Mouse (Mus musculus) lung, embryonic 14.5 days (tissue): ENCODE measurements around the gene Ces2f. TPM values are rescaled to one million over a fixed set of nuclear protein-coding genes. Genes with fewer than 3 reads are reported as not detected.
"Not testable (repeated sequence)": the region's sequence is repeated elsewhere in the genome, so short reads cannot be mapped to it uniquely, and the experiment has no call there.

Experiments used
- ATAC-seq: fragments of 200-750 bp; cut with Nextera tagmentation; 2 replicates; pipeline ENCODE4 v1.8.0; 2017; ENCODE audit warnings: mild to moderate bottlenecking, moderate TSS enrichment, moderate library complexity; ENCODE audit not compliant: insufficient read depth
- DNase-seq: peaks from one replicate; pipeline ENCODE4 v3.0.0-alpha.2; 2015
- H3K27ac ChIP-seq: fragments of 300-500 bp; sonication (generic); 2 replicates; pipeline ENCODE4 v1.5.1; 2014; ENCODE audit warnings: low read depth, mild to moderate bottlenecking, moderate library complexity
- H3K27me3 ChIP-seq: fragments of 300-500 bp; sonication (generic); 2 replicates; pipeline ENCODE4 v1.6.1; 2014; ENCODE audit warnings: low read length, control low read depth; ENCODE audit not compliant: insufficient read depth
- H3K36me3 ChIP-seq: fragments of 300-500 bp; sonication (generic); 2 replicates; pipeline ENCODE4 v1.6.1; 2014; ENCODE audit warnings: control low read depth; ENCODE audit not compliant: insufficient read depth
- H3K4me1 ChIP-seq: fragments of 300-500 bp; sonication (generic); 2 replicates; pipeline ENCODE4 v1.6.1; 2014; ENCODE audit warnings: antibody characterized with exemption, control low read depth; ENCODE audit not compliant: insufficient read depth
- H3K4me2 ChIP-seq: fragments of 300-500 bp; sonication (generic); 2 replicates; pipeline ENCODE4 v1.6.1; 2014; ENCODE audit warnings: mild to moderate bottlenecking
- H3K4me3 ChIP-seq: fragments of 300-500 bp; sonication (generic); 2 replicates; pipeline ENCODE4 v1.5.1; 2014; ENCODE audit warnings: low read depth, low read length
- H3K9ac ChIP-seq: fragments of 300-500 bp; sonication (generic); 2 replicates; pipeline ENCODE4 v1.6.1; 2014
- H3K9me3 ChIP-seq: fragments of 300-500 bp; sonication (generic); 2 replicates; pipeline ENCODE4 v1.6.1; 2016; ENCODE audit warnings: low read depth, low read length, control low read depth
- CTCF ChIP-seq: IDR thresholded peaks from 2 replicates; pipeline ENCODE4 v1.5.1; 2016; ENCODE audit warnings: antibody characterized with exemption, low read depth
- WGBS: fragments of 180-500 bp; shearing (Covaris S2); extraction: QIAGEN DNeasy Blood & Tissue Kit; methylation state at CpG from one replicate; pipeline ENCODE4 v1.1.7; 2014; 5-methylcytosine and 5-hydroxymethylcytosine counted together
- polyA plus RNA-seq: library from polyadenylated mRNA; unstranded; fragments of >200 nt; fragmentation: Nextera tagmentation; extraction: Ambion mirVana; gene quantifications from 2 replicates; pipeline ENCODE4 v1.2.1, GENCODE M21; 2014

Ces2f gene
- not detected in 2 replicates for polyA plus RNA-seq

DNA sequence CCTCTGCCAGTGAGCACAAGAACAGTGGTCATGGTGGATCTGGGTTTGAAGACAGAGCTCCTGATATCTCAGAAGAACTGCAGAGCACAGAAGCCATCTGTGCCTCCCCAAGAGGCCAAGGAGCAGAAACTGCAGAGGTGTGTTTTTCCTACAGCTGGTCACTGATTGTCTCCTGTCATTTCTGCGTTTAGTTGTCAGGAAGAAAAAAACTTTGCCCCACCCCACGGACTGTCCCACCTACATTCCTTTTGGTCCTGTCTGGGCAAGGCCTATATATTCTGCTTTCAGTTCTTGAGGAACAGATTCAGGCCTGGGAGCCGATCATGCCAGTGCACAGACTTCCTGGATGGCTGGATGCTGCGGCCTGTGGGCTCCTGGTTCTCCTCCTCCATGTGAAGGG is at the start of gene Ces2f:
Ces2f (plus strand) TSS at position 301 of the 400 bp plus-strand sequence.
- no peaks in the 10 kb centered on the region for H3K27me3 ChIP-seq
- no peak within 1 kb of the TSS for H3K4me2 ChIP-seq
- WGBS: 59% methylated on average over 4 of the region's 4 CpGs
- H3K4me1 ChIP-seq: no peaks in the 10 kb centered on the region
- TF ChIP-seq CTCF: no peak
- H3K36me3 ChIP-seq: no peaks in the 10 kb centered on the region
- DNase-seq (no peak), ATAC-seq (no peak)
- no peak within 1 kb of the TSS for H3K9ac ChIP-seq
- H3K4me3 ChIP-seq: no peak within 1 kb of the TSS
- H3K9me3 ChIP-seq: no peaks in the 10 kb centered on the region
- H3K27ac ChIP-seq: no peak within 1 kb of the TSS

DNA sequence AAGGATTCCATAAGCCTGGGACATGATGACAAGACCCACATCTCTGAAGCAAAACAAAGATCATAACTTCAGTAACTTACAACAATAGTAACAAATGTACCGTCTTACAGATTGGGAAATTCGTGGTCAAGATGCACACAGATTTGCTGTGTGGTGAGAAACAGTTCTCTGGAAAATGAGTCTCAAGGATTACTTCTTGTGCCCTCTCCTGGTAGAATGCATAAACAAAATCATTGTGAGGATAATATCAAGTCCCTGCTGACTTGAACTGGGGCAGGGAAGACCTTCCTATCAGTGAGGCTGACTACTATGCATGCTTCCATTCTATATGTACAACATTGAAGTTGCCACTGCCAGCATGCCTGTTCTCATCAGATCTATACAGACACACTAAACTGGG is 45.4 kb upstream of the Ces2f start:
- H3K27me3 ChIP-seq: no peaks in the 10 kb centered on the region
- no peak overlapping the region for H3K4me3 ChIP-seq
- H3K4me1 ChIP-seq: no peaks in the 10 kb centered on the region
- no peak overlapping the region for H3K4me2 ChIP-seq
- no peak overlapping the region for H3K27ac ChIP-seq
- TF ChIP-seq CTCF: no peak
- no peaks in the 10 kb centered on the region for H3K9me3 ChIP-seq
- DNase-seq (no peak), ATAC-seq (no peak)
- no peak overlapping the region for H3K9ac ChIP-seq
- WGBS: 82% methylated on average over 2 of the region's 2 CpGs
- H3K36me3 ChIP-seq: no peaks in the 10 kb centered on the region

DNA sequence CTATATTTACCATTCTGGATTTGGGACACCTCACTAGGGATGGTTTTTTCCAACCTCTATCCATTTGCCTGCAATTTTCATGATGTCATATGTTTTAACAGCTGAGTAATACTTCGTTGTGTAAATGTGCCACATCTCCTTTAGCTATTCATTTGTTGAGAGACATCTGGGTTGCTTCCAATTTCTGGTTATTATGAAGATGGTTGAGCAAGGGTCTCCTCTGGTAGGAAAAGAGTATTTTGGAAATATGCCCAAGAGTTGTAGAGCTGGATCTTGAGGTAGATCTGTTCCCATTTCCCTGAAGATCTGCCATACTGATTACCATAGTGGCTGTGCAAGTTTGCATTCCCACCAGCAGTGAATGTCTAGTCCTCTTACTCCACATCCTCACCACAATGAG is 40.0 kb upstream of the Ces2f start:
- TF ChIP-seq CTCF: no peak
- Histone ChIP-seq H3K9ac (no peak overlapping the region), H3K4me2 (no peak overlapping the region), H3K4me1 (no peaks in the 10 kb centered on the region), H3K36me3 (no peaks in the 10 kb centered on the region), H3K27me3 (no peaks in the 10 kb centered on the region), H3K27ac (no peak overlapping the region), H3K4me3 (no peak overlapping the region), H3K9me3 (no peaks in the 10 kb centered on the region)
- WGBS: 30% methylated on average over 1 of the region's 1 CpGs
- no peak for ATAC-seq
- no peak for DNase-seq

DNA sequence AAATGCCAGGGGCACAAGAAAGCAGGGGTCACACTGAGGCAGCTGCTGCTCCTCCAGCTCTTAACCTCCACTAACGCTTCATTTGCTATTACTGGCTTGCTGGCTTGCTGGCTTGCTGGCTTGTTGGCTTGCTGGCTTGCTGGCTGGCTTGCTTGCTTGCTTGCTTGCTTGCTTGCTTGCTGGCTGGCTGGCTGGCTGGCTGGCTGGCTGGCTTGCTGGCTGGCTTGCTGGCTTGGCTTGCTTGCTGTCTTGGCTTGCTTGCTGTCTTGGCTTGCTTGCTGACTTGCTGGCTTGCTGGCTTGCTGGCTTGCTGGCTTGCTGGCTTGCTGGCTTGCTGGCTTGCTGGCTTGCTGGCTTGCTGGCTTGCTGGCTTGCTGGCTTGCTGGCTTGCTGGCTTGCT is 38.1 kb upstream of the Ces2f start:
- H3K27ac ChIP-seq, H3K4me1 ChIP-seq, H3K9me3 ChIP-seq, H3K4me3 ChIP-seq, H3K9ac ChIP-seq, H3K27me3 ChIP-seq, H3K36me3 ChIP-seq, DNase-seq, H3K4me2 ChIP-seq, ATAC-seq: not testable (repeated sequence)
- WGBS: 64% methylated on average over 1 of the region's 1 CpGs

DNA sequence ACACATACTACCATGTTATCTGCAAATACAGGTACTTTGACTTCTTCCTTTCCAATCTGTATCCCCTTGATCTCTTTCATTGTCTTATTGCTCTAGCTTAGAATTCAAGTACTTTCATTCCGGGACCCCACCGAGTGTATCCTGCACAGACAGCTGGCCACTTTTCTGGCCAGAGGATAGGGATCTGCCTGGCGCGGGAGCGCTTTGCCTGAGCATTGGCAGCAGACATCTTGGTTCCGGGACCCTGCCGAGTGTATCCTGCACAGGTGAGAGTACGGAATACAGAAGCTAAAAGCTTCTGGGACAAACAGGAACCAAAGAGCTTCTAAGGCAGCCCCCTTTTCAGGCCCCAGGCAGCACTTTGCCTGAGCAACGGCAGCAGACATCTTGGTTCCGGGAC is 37.5 kb upstream of the Ces2f start:
- 97% methylated on average over 10 of the region's 10 CpGs for WGBS
- H3K27me3 ChIP-seq, DNase-seq, H3K4me2 ChIP-seq, H3K4me1 ChIP-seq, ATAC-seq, H3K9me3 ChIP-seq, H3K36me3 ChIP-seq, H3K4me3 ChIP-seq, H3K9ac ChIP-seq, H3K27ac ChIP-seq: not testable (repeated sequence)

DNA sequence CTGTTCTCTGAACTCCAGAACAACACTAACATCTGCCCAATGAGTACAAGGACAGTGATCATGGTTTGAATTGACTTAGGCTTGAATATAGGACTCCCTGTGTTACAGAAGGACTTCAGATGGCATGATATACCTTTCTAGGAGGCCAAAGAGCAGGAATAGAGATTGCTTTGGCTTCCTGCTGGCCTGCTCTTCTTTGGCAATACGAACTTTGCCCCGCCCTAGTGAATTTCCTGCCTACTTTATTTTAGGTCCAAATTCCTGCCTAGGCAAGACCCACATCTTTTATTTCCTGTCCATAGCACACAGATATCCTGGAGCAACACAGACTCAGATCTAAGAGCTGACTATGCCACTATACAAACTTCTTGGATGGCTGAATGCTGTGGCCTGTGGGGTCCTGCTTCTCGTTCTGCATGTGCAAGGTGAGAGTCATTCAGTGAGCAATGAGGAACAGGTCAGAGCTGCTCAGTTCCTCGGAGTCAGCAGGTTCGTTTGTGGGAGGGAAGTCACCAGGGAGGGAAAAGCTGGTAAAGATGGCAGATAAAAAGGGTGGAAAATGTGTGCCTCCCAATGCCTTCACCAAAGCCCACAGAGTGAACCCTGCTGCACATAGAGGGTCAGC is 21.1 kb upstream of the Ces2f start, which contains the start of gene Ces2e:
Ces2e (plus strand) TSS at position 289 of the 625 bp plus-strand sequence.
- no peaks in the 10 kb centered on the region for H3K36me3 ChIP-seq
- H3K27me3 ChIP-seq: no peaks in the 10 kb centered on the region
- H3K9ac ChIP-seq: no peak within 1 kb of the TSS
- no peak for ATAC-seq
- no peak within 1 kb of the TSS for H3K27ac ChIP-seq
- TF ChIP-seq CTCF: no peak
- no peaks in the 10 kb centered on the region for H3K9me3 ChIP-seq
- DNase-seq: no peak
- no peak within 1 kb of the TSS for H3K4me2 ChIP-seq
- H3K4me3 ChIP-seq: no peak within 1 kb of the TSS
- WGBS: 62% methylated on average over 5 of the region's 5 CpGs
- H3K4me1 ChIP-seq: no peaks in the 10 kb centered on the region

DNA sequence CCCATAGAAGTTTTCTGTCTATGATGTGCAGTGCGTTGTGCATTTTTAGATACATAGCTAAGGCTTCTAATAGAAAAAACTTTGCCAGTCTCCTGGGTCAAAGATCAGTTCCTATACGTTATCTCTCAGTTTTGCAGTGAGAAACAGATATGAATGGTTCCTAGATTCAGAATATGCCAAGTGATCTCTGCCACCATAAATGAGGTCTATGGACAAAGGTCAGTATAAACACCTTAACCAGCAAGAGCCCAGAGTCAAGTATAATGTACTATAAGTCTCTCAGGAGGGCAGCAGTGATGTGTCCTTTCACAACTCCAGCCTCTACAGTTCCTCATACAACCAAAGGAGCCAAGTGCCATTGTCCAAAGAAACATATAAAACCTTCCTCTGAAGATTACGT is 19.9 kb upstream of the Ces2f start:
- no peak for TF ChIP-seq CTCF
- H3K4me3 ChIP-seq: no peak overlapping the region
- no peaks in the 10 kb centered on the region for H3K27me3 ChIP-seq
- no peak overlapping the region for H3K27ac ChIP-seq
- no peaks in the 10 kb centered on the region for H3K36me3 ChIP-seq
- H3K4me2 ChIP-seq: no peak overlapping the region
- no peaks in the 10 kb centered on the region for H3K4me1 ChIP-seq
- H3K9ac ChIP-seq: no peak overlapping the region
- ATAC-seq (no peak), DNase-seq (no peak)
- 74% methylated on average over 3 of the region's 3 CpGs for WGBS
- H3K9me3 ChIP-seq: no peaks in the 10 kb centered on the region

DNA sequence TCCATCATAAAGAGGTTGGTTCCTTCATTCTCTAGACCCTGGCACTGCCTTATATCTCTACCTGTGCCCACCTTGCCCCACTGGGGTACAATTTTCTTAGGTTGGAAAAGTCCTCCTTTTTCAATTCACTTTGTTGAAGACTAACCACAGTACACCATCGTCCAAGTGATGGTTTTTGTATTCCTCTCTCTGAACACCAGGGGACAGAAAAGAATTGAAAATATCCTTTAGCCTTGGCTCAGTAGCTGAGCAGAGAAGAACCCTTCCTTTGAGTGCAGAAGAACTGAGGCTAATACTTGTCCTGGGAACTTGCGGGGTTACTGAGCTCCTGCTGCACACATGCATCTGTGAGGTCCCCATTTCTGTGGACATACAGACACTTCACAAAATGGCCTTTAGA is 2.5 kb upstream of the Ces2f start:
- no peak for TF ChIP-seq CTCF
- 68% methylated on average over 2 of the region's 2 CpGs for WGBS
- Histone ChIP-seq H3K4me2 (no peak overlapping the region), H3K27me3 (no peaks in the 10 kb centered on the region), H3K4me1 (no peaks in the 10 kb centered on the region), H3K4me3 (no peak overlapping the region), H3K9me3 (no peaks in the 10 kb centered on the region), H3K36me3 (no peaks in the 10 kb centered on the region), H3K27ac (no peak overlapping the region), H3K9ac (no peak overlapping the region)
- DNase-seq (no peak), ATAC-seq (no peak)
